Mouse (Mus musculus): ENCODE data around the gene Stoml1. TPM values are rescaled to one million over a fixed set of nuclear protein-coding genes. Genes with fewer than 3 reads are reported as not detected.

Stoml1 gene
- polyA plus RNA-seq, 1 experiment from 2014 or later, result 97.2 TPM

Small RNA genes within 50 kb of the gene (microRNA-seq; reads per million reads assigned to microRNA genes)
- gene Mir6385, result not detected

Other genes starting within 250 kb of the Stoml1 start
- 0.30 and 0.38 TPM in 2 replicates for gene Cyp11a1, start 246.8 kb upstream of the Stoml1 start, polyA plus RNA-seq (2015; fragmentation: Nextera tagmentation; extraction: Ambion mirVana)
- gene Stra6, start 189.4 kb upstream of the Stoml1 start, polyA plus RNA-seq (2015; fragmentation: Nextera tagmentation; extraction: Ambion mirVana), result 8.1 and 9.9 TPM in 2 replicates
- 0.73 and 0.80 TPM in 2 replicates for gene Ccdc33, start 134.3 kb upstream of the Stoml1 start, polyA plus RNA-seq (2015; fragmentation: Nextera tagmentation; extraction: Ambion mirVana)
- 21.4 and 25.3 TPM in 2 replicates for gene Islr, start 48.9 kb upstream of the Stoml1 start, polyA plus RNA-seq (2015; fragmentation: Nextera tagmentation; extraction: Ambion mirVana)
- gene Islr2, start 48.8 kb upstream of the Stoml1 start, polyA plus RNA-seq (2015; fragmentation: Nextera tagmentation; extraction: Ambion mirVana), result 36.8 and 51.7 TPM in 2 replicates
- gene Pml, start 3.4 kb upstream of the Stoml1 start, polyA plus RNA-seq (2015; fragmentation: Nextera tagmentation; extraction: Ambion mirVana), result 4.1 and 4.8 TPM in 2 replicates
- gene Loxl1, start 60.0 kb downstream of the Stoml1 start, polyA plus RNA-seq (2015; fragmentation: Nextera tagmentation; extraction: Ambion mirVana), result 3.9 and 4.8 TPM in 2 replicates
- gene Tbc1d21, start 117.3 kb downstream of the Stoml1 start, polyA plus RNA-seq (2015; fragmentation: Nextera tagmentation; extraction: Ambion mirVana), result not detected in 2 replicates
- 2.9 and 5.2 TPM in 2 replicates for gene Insyn1, start 235.4 kb downstream of the Stoml1 start, polyA plus RNA-seq (2015; fragmentation: Nextera tagmentation; extraction: Ambion mirVana)